Mouse (Mus musculus): ENCODE results near the gene C1rl.
A peak's percentile ranks its signal among the peaks of the same experiment; 100 is the strongest.

GRCm38 (mm10) chr6:124472801-124473200 lies 20.1 kb upstream of the C1rl start:
- TF ChIP-seq CTCF (IDR thresholded peaks at IDR 0.05; ENCODE audit: low read depth, low read length), result peak; percentile 99
- TF ChIP-seq POLR2A (IDR thresholded peaks at IDR 0.05; ENCODE audit: insufficient read depth, low read length), result no peak
- TF ChIP-seq EP300 (IDR thresholded peaks at IDR 0.05; ENCODE audit: insufficient read depth, low read depth, low read length), result no peak

All from ES-Bruce4 (cell line).